Mouse (Mus musculus): ENCODE data around the gene Dpm2. TPM values are rescaled to one million over a fixed set of nuclear protein-coding genes. Genes with fewer than 3 reads are reported as not detected.

The Dpm2 gene
- polyA plus RNA-seq, 1 experiment from 2014 or later = 81.7 TPM

GRCm38 (mm10) chr2:32608141-32608777 is 37.6 kb downstream of the Dpm2 start:
- Histone ChIP-seq H3K4me2 (peak overlapping the region; percentile 95), H3K4me3 (ENCODE audit: low read depth, low read length) (peak overlapping the region; percentile 88), H3K36me3 (ENCODE audit: control insufficient read depth, insufficient read depth, low read length) (0 out of 2 replicates have a peak, but pooled peaks cover 6% of the 10 kb centered on the region), H3K27me3 (ENCODE audit: control insufficient read depth, insufficient read depth, low read length) (no peaks in the 10 kb centered on the region), H3K9ac (ENCODE audit: low read depth, low read length) (peak overlapping the region; percentile 52), H3K27ac (ENCODE audit: low read depth, low read length) (peak overlapping the region; percentile 87), H3K4me1 (ENCODE audit: control insufficient read depth, insufficient read depth, low read length) (peaks cover 31% of the 10 kb centered on the region), H3K9me3 (replicated peaks; ENCODE audit: control insufficient read depth, low read length) (no peaks in the 10 kb centered on the region)
- 3% methylated on average over 25 of the region's 25 CpGs for WGBS (ENCODE audit: insufficient replicate concordance)
- ATAC-seq (replicated peaks; ENCODE audit: insufficient number of reproducible peaks, low FRiP score, low TSS enrichment) = peak; percentile 75

- ATAC-seq (replicated peaks; ENCODE audit: insufficient number of reproducible peaks, low FRiP score, low TSS enrichment) = peak; percentile 60
- no peaks in the 10 kb centered on the region for H3K9me3 ChIP-seq (replicated peaks; ENCODE audit: control insufficient read depth, low read length)
- no peaks in the 10 kb centered on the region for H3K27me3 ChIP-seq (ENCODE audit: control insufficient read depth, insufficient read depth, low read length)
- H3K4me3 ChIP-seq (ENCODE audit: low read depth, low read length) = peak overlapping the region; percentile 88
- H3K4me1 ChIP-seq (ENCODE audit: control insufficient read depth, insufficient read depth, low read length) = peaks cover 31% of the 10 kb centered on the region
- H3K27ac ChIP-seq (ENCODE audit: low read depth, low read length) = peak overlapping the region; percentile 87
- WGBS (ENCODE audit: insufficient replicate concordance) = 34% methylated on average over 18 of the region's 18 CpGs
- 0 out of 2 replicates have a peak, but pooled peaks cover 6% of the 10 kb centered on the region for H3K36me3 ChIP-seq (ENCODE audit: control insufficient read depth, insufficient read depth, low read length)
- peak overlapping the region; percentile 95 for H3K4me2 ChIP-seq
- peak overlapping the region; percentile 52 for H3K9ac ChIP-seq (ENCODE audit: low read depth, low read length)
Measured at GRCm38 (mm10) chr2:32608778-32609435, 38.2 kb downstream of the Dpm2 start.

- Histone ChIP-seq H3K27ac (ENCODE audit: low read depth, low read length) (no peak overlapping the region), H3K27me3 (ENCODE audit: control insufficient read depth, insufficient read depth, low read length) (no peaks in the 10 kb centered on the region), H3K4me3 (ENCODE audit: low read depth, low read length) (peak overlapping the region; percentile 36), H3K4me2 (peak overlapping the region; percentile 59), H3K9me3 (replicated peaks; ENCODE audit: control insufficient read depth, low read length) (no peaks in the 10 kb centered on the region), H3K36me3 (ENCODE audit: control insufficient read depth, insufficient read depth, low read length) (peaks cover 11% of the 10 kb centered on the region), H3K9ac (ENCODE audit: low read depth, low read length) (no peak overlapping the region), H3K4me1 (ENCODE audit: control insufficient read depth, insufficient read depth, low read length) (peaks cover 31% of the 10 kb centered on the region)
- WGBS (ENCODE audit: insufficient replicate concordance) = 11% methylated on average over 23 of the region's 23 CpGs
- ATAC-seq (replicated peaks; ENCODE audit: insufficient number of reproducible peaks, low FRiP score, low TSS enrichment) = no peak
Measured at GRCm38 (mm10) chr2:32610610-32611229, 40.1 kb downstream of the Dpm2 start.

- peaks cover 14% of the 10 kb centered on the region for H3K36me3 ChIP-seq (ENCODE audit: control insufficient read depth, insufficient read depth, low read length)
- H3K4me2 ChIP-seq = no peak overlapping the region
- no peaks in the 10 kb centered on the region for H3K9me3 ChIP-seq (replicated peaks; ENCODE audit: control insufficient read depth, low read length)
- H3K4me1 ChIP-seq (ENCODE audit: control insufficient read depth, insufficient read depth, low read length) = peaks cover 31% of the 10 kb centered on the region
- H3K27ac ChIP-seq (ENCODE audit: low read depth, low read length) = no peak overlapping the region
- H3K9ac ChIP-seq (ENCODE audit: low read depth, low read length) = no peak overlapping the region
- H3K4me3 ChIP-seq (ENCODE audit: low read depth, low read length) = no peak overlapping the region
- H3K27me3 ChIP-seq (ENCODE audit: control insufficient read depth, insufficient read depth, low read length) = no peaks in the 10 kb centered on the region
- no peak for ATAC-seq (replicated peaks; ENCODE audit: insufficient number of reproducible peaks, low FRiP score, low TSS enrichment)
- 61% methylated on average over 26 of the region's 26 CpGs for WGBS (ENCODE audit: insufficient replicate concordance)
Measured at GRCm38 (mm10) chr2:32612274-32612673, 41.6 kb downstream of the Dpm2 start.

GRCm38 (mm10) chr2:32617109-32617508 is 46.5 kb downstream of the Dpm2 start:
- peaks cover 33% of the 10 kb centered on the region for H3K4me1 ChIP-seq (ENCODE audit: control insufficient read depth, insufficient read depth, low read length)
- ATAC-seq (replicated peaks; ENCODE audit: insufficient number of reproducible peaks, low FRiP score, low TSS enrichment) = no peak
- H3K9ac ChIP-seq (ENCODE audit: low read depth, low read length) = no peak overlapping the region
- no peak overlapping the region for H3K4me2 ChIP-seq
- no peak overlapping the region for H3K4me3 ChIP-seq (ENCODE audit: low read depth, low read length)
- H3K27me3 ChIP-seq (ENCODE audit: control insufficient read depth, insufficient read depth, low read length) = no peaks in the 10 kb centered on the region
- peaks cover 21% of the 10 kb centered on the region for H3K36me3 ChIP-seq (ENCODE audit: control insufficient read depth, insufficient read depth, low read length)
- H3K27ac ChIP-seq (ENCODE audit: low read depth, low read length) = no peak overlapping the region
- WGBS (ENCODE audit: insufficient replicate concordance) = 98% methylated on average over 1 of the region's 1 CpGs
- no peaks in the 10 kb centered on the region for H3K9me3 ChIP-seq (replicated peaks; ENCODE audit: control insufficient read depth, low read length)

GRCm38 (mm10) chr2:32617601-32618000 is 46.9 kb downstream of the Dpm2 start:
- no peak overlapping the region for H3K4me3 ChIP-seq (ENCODE audit: low read depth, low read length)
- no peak overlapping the region for H3K4me2 ChIP-seq
- H3K27ac ChIP-seq (ENCODE audit: low read depth, low read length) = no peak overlapping the region
- H3K27me3 ChIP-seq (ENCODE audit: control insufficient read depth, insufficient read depth, low read length) = no peaks in the 10 kb centered on the region
- WGBS (ENCODE audit: insufficient replicate concordance) = 93% methylated on average over 4 of the region's 4 CpGs
- H3K4me1 ChIP-seq (ENCODE audit: control insufficient read depth, insufficient read depth, low read length) = peaks cover 36% of the 10 kb centered on the region
- ATAC-seq (replicated peaks; ENCODE audit: insufficient number of reproducible peaks, low FRiP score, low TSS enrichment) = no peak
- no peak overlapping the region for H3K9ac ChIP-seq (ENCODE audit: low read depth, low read length)
- H3K36me3 ChIP-seq (ENCODE audit: control insufficient read depth, insufficient read depth, low read length) = peaks cover 19% of the 10 kb centered on the region
- no peaks in the 10 kb centered on the region for H3K9me3 ChIP-seq (replicated peaks; ENCODE audit: control insufficient read depth, low read length)

- no peaks in the 10 kb centered on the region for H3K27me3 ChIP-seq (ENCODE audit: control insufficient read depth, insufficient read depth, low read length)
- peaks cover 18% of the 10 kb centered on the region for H3K36me3 ChIP-seq (ENCODE audit: control insufficient read depth, insufficient read depth, low read length)
- H3K4me3 ChIP-seq (ENCODE audit: low read depth, low read length) = no peak overlapping the region
- no peaks in the 10 kb centered on the region for H3K9me3 ChIP-seq (replicated peaks; ENCODE audit: control insufficient read depth, low read length)
- H3K27ac ChIP-seq (ENCODE audit: low read depth, low read length) = no peak overlapping the region
- H3K9ac ChIP-seq (ENCODE audit: low read depth, low read length) = no peak overlapping the region
- ATAC-seq (replicated peaks; ENCODE audit: insufficient number of reproducible peaks, low FRiP score, low TSS enrichment) = no peak
- peaks cover 36% of the 10 kb centered on the region for H3K4me1 ChIP-seq (ENCODE audit: control insufficient read depth, insufficient read depth, low read length)
- H3K4me2 ChIP-seq = no peak overlapping the region
- WGBS (ENCODE audit: insufficient replicate concordance) = 82% methylated on average over 9 of the region's 9 CpGs
Measured at GRCm38 (mm10) chr2:32618051-32618450, 47.4 kb downstream of the Dpm2 start.

GRCm38 (mm10) chr2:32620682-32621516 is 50.2 kb downstream of the Dpm2 start:
- peak; percentile 71 for ATAC-seq (replicated peaks; ENCODE audit: insufficient number of reproducible peaks, low FRiP score, low TSS enrichment)
- WGBS (ENCODE audit: insufficient replicate concordance) = 8% methylated on average over 4 of the region's 4 CpGs
- H3K9me3 ChIP-seq (replicated peaks; ENCODE audit: control insufficient read depth, low read length) = no peaks in the 10 kb centered on the region
- peak overlapping the region; percentile 52; the same call in 1 of the 2 replicates for H3K9ac ChIP-seq (ENCODE audit: low read depth, low read length)
- peak overlapping the region; percentile 46 for H3K4me2 ChIP-seq
- peaks cover 10% of the 10 kb centered on the region for H3K36me3 ChIP-seq (ENCODE audit: control insufficient read depth, insufficient read depth, low read length)
- no peak overlapping the region for H3K4me3 ChIP-seq (ENCODE audit: low read depth, low read length)
- peaks cover 54% of the 10 kb centered on the region for H3K4me1 ChIP-seq (ENCODE audit: control insufficient read depth, insufficient read depth, low read length)
- H3K27me3 ChIP-seq (ENCODE audit: control insufficient read depth, insufficient read depth, low read length) = no peaks in the 10 kb centered on the region
- H3K27ac ChIP-seq (ENCODE audit: low read depth, low read length) = peak overlapping the region; percentile 96

Measured in heart, embryonic 11.5 days (tissue).